Mouse (Mus musculus) retina, embryonic 14.5 days (tissue): ENCODE measurements around the gene Slc24a1.
"Not testable (repeated sequence)": the region's sequence is repeated elsewhere in the genome, so short reads cannot be mapped to it uniquely, and the experiment has no call there.

Experiments used
- DNase-seq: peaks from one replicate; pipeline ENCODE4 v3.0.0-alpha.2; 2015; ENCODE audit warnings: low spot score

Slc24a1 gene

DNA sequence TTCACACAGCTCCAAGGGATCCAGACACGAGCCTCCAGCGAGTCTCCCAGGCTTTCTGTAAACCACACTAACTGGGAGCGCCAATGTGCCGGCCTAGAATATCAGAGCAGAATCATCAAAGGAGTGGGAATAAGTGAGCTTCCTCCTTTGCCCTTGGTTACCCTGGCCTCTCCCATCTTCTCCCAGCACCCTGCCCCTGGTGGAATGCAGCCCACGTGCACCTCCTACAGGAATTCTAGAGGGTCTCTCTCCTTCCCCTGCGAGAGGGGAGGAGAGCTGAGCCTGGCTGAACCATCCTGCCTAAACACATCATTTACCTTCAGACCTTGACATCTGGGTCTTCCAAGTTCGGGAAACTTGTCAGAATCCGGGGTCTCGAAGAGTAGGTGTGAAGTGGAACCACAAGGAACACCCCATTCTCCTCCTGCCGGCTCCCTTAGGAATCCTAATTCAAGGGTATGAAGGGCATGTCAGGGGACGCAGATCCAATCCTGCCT is at the start of gene Slc24a1:
Slc24a1 (minus strand) TSS at position 447 of the 497 bp plus-strand sequence.
- DNase-seq, result no peak

DNA sequence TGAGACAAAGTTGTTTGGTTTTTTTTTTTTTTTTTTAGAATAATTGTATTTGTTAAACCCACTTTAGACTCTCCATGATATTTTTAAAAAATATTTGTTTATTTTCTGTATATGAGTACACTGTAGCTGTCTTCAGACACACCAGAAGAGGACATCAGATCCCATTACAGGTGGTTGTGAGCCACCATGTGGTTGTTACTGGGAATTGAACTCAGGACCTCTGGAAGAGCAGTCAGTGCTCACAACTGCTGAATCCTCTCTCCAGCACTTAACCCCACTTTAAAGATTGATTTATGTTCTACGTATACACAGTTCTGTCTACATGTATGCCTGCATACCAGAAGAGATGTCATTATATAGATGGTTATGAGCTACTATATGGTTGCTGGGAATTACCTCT is 44.1 kb upstream of the Slc24a1 start:
- not testable (repeated sequence) for DNase-seq

DNA sequence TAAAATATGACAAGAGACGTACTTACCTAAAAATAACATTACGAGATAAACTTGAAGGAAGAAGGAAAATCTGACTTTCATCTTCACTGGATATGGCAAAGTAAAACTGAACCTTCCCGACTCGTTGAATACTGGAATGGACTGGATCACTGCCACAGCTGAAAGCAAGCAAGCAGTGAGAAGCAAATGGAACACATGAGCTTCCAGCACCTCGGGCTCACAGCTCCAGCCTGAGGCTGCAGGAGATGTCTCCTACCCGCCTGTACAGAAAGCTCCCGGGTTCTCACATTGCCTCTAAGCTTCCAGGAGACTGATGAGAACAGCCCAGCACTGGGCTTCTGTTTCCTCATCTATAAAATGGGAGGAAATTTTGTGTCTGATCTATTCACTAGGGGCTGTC is 38.9 kb upstream of the Slc24a1 start:
- no peak for DNase-seq

DNA sequence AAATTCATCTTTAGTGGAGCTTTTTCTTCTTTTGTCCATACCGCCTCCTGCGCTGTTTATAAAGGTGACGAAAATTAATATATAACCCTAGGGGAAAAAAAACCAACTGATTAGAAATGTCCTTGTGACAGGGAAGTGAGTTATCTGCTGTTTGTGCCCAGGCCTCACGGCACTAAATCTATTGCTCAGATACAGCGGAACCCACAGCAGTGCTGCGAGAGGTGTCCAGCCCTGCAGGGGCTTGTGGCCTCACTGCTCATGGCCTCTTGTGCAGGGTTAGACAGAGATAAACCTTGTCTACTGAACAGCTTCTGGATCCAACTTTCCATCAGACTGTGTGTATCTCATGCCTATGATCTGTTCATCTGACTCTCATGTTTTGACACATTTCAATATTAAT is 37.0 kb upstream of the Slc24a1 start:
- DNase-seq, result no peak

GRCm38 (mm10) chr9:64987651-64988050 is 36.2 kb upstream of the Slc24a1 start:
- DNase-seq, result no peak

DNA sequence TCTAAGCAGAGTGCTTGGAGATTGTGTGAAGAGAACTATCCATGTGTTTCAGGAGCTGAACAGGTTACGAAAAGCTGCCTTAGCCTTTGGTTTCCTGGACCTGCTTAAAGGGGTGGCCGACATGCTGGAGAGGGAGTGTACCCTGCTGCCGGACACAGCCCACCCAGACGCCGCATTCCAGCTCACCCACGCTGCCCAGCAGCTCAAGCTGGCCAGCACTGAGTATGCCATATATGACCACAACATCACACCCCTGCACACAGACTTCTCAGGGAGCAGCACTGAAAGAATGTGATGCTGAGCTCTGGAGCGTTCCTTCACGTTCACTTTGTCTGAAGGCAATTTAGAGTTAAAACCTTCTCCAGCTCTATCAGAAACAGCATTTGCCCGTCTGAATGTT is 34.4 kb upstream of the Slc24a1 start:
- DNase-seq, result no peak

GRCm38 (mm10) chr9:64985037-64985794 is 33.8 kb upstream of the Slc24a1 start:
- DNase-seq, result no peak

DNA sequence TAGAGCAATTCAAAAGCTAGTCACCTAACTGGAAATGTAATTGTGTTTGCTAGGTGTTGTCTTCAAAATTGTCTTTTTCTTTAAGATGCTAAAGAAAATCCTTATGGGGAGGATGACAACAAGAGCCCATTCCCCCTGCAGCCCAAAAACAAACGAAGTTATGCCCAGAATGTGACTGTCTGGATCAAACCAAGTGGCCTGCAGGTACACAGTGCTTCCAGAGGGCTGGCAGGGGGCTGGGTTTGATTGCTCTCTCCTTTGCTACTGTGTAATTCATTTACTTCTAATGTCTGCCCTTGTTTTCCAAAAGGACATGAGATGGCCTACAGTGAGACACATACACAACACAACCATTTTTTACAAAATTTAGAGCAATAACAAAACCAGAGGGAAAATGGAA is 30.5 kb upstream of the Slc24a1 start:
- DNase-seq, result no peak

DNA sequence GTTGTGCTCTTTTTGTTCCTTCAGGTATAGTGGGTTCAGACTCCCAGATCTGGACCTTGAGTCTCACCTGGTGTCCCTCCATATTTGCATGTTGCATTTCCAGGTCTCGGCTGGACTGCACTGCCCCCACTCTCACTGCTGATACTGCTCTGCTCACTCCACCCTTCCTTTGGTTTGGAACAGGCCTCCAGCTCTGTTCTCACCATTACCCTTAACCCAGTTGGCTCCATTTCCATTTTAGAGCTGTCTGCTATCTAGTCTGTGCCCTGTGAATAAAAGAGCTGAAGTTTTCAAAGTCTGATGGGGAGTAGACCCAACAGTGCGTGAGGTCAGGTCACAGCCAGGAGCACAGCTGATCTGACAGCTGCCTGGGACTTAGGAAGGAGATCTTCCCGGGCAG is 29.1 kb upstream of the Slc24a1 start:
- no peak for DNase-seq

DNA sequence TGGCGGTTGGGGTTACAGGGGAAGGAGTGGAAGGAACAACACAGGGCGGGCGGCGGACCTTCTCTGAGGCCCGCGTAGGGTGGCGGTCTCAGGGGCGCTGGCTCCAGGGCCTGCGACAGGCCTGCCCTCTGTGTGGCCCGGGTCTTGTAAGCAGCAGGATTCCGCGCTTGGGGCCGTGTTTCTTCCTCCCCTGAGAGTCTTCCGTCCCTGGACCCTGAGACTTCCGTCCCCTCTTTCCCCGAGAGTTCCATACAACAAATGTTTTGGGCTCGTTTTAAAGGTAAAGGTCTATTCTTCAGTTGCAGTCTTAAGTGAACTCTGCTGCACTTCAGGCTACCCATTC is 9.5 kb upstream of the Slc24a1 start:
- DNase-seq, result no peak

DNA sequence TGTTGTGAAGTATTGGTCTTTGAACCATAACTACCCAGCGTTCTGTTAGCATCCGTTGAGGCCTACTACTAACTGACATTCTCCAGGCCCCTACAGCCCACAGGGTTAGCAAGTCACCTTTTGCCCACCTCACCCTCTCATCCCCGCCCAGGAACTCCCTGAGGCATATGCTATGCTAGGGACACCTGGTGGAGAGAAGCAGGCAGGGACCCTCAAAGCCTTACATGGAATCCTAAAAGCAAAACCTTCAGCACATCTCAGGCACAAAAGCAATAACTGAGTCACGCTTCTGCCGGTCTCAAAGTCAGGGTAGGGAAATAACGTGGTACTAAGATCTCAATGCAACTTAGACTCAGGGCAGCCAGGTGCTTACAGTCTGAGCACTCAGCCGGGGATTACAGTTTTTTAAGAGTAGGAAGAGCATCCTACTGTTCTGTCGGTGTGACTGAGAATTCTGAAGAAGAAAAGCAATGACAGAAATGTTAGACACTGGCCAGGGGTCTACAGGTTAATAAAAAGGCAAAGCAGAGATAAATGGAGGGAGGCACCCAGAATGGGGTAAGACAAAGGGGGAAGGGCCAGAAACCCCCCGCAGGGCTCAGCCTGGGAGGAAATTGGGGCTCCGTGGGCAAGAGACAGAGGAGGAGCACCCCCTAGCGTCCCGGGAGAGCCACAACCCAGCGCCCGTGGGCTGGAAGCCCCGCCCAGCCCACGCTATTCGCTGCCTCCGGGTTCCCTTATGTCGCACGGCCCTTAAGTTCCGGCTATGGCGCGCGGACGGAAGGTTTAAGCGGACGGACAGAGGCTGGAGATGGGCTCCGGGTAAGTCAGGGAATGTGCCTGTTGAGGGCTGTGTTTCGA is 8.9 kb upstream of the Slc24a1 start, which contains the start of gene Ints14:
Ints14 (plus strand) TSS at position 789 of the 861 bp plus-strand sequence.
- DNase-seq, result peak; percentile 98

- no peak for DNase-seq
Observed at GRCm38 (mm10) chr9:64957276-64957675, 5.9 kb upstream of the Slc24a1 start.

- no peak for DNase-seq
Observed at GRCm38 (mm10) chr9:64956337-64956736, 4.9 kb upstream of the Slc24a1 start.

GRCm38 (mm10) chr9:64953190-64953589 is 1.8 kb upstream of the Slc24a1 start:
- no peak for DNase-seq

- DNase-seq, result no peak
Observed at GRCm38 (mm10) chr9:64952055-64952454, 648 bp upstream of the Slc24a1 start.

GRCm38 (mm10) chr9:64947483-64948095 is 3.8 kb downstream of the Slc24a1 start:
- DNase-seq, result no peak

DNA sequence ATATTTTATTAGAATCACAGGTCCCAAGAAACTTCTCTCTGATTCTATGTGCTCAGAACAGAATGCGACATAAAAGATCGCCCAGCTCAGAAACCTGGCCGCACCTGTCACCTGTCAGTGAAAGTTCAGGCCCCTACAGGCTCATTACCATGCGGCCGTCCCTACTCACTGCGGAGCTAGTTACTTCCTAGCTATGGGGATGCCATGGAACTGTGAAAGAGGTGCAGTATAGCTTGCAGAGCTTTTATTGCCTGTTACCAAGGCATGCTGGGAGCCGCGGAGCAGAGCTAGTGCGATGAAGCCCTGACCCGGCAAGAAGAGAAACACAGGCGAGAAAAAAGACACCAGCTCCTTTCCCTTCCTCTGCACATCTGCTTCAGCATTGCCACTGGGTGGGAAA is 7.4 kb downstream of the Slc24a1 start:
- DNase-seq, result no peak

DNA sequence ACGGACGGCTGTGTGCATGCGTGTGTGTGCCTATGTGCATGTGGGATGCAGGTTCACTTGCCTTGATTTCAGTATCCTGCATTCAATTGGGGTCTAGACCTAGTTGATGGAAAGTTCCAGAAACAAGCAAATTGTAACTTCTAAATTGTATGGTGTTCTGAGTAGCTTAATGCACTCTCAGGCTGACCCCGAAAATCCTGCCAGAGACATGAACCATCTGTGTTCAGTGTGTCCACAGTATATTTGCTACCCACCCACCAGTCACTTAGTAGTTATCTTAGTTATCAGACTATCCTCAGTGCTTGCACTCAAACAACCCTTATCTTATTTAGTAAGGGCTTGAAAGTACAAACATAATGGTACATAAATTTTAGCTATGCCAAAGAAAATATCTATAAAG is 9.8 kb downstream of the Slc24a1 start:
- no peak for DNase-seq

GRCm38 (mm10) chr9:64940731-64941346 is 10.6 kb downstream of the Slc24a1 start:
- DNase-seq, result no peak

DNA sequence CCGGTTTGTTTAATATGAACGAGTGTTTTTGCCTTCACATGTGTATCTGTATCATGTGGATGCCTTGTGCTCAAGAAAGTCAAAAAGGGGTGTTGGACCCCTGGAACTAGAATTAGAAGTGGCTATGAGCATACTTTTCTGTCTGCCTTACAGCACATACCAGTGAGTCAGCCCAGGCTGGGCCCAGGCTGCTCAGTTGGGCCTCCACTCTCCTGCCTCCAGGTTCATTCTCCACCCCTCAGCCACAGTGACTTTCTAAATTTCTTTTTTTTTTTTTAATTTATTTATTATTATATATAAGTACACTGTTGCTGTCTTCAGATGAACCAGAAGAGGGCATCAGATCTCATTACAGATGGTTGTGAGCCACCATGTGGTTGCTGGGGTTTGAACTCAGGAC is 11.6 kb downstream of the Slc24a1 start:
- no peak for DNase-seq

DNA sequence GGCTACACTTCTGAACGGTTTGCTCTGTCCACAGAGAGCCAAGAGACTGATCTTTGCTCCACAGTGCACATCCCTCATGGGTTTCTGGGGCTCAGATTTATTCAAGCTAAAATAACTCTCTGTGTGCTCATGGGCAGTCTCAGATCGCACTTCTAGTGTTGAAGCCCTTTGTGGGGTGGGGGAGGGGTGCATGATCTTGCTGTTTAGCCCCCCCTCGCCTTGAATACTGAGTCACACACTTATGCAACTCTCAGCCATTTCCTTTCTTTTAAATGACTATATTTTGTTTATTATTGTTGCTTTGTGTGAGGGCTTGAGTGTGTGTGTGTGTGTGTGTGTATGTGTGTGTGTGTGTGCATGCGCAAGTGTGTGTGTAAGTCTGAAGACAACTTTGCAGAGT is 12.1 kb downstream of the Slc24a1 start:
- no peak for DNase-seq

DNA sequence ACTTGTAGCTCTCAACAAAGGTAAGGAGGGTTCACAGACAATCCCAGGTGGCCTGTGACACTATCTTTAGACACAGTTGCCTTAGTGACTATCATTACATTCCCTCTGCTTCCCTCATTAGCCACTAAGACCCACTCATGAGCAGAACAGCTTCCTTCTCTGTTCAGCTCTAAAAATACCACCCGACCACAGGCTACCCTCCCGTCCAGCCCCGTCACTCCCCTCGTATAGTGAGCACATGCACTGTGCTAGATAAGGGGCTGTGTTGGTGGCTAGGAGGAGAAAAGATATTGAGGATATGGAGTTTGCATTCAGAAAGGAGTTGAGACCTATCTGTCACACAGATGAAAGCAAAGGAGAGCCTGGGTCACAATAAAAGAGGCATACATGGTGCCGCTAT is 12.9 kb downstream of the Slc24a1 start:
- DNase-seq, result no peak
